Mouse (Mus musculus) limb, embryonic 15.5 days (tissue): ENCODE results near the gene Med21. TPM values are rescaled to one million over a fixed set of nuclear protein-coding genes. Genes with fewer than 3 reads are reported as not detected.
A peak's percentile ranks its signal among the peaks of the same experiment; 100 is the strongest.

Experiments used
- ATAC-seq: fragments of 200-750 bp; cut with Nextera tagmentation; 2 replicates; pipeline ENCODE4 v1.8.0; 2017; ENCODE audit warnings: low read depth, moderate TSS enrichment; ENCODE audit not compliant: insufficient number of reproducible peaks, low FRiP score, low TSS enrichment
- H3K27ac ChIP-seq: fragments of 300-500 bp; sonication (generic); 2 replicates; pipeline ENCODE4 v1.5.1; 2015; ENCODE audit warnings: moderate library complexity, mild to moderate bottlenecking, inconsistent platforms
- H3K27me3 ChIP-seq: fragments of 300-500 bp; sonication (generic); 2 replicates; pipeline ENCODE4 v1.6.1; 2015; ENCODE audit warnings: inconsistent platforms
- H3K36me3 ChIP-seq: fragments of 300-500 bp; sonication (generic); 2 replicates; pipeline ENCODE4 v1.6.1; 2015; ENCODE audit warnings: inconsistent platforms
- H3K4me1 ChIP-seq: fragments of 300-500 bp; sonication (generic); 2 replicates; pipeline ENCODE4 v1.6.1; 2015; ENCODE audit warnings: inconsistent platforms
- H3K4me2 ChIP-seq: fragments of 300-500 bp; sonication (generic); 2 replicates; pipeline ENCODE4 v1.6.1; 2015; ENCODE audit warnings: mild to moderate bottlenecking, inconsistent platforms
- H3K4me3 ChIP-seq: fragments of 300-500 bp; sonication (generic); 2 replicates; pipeline ENCODE4 v1.5.1; 2015; ENCODE audit warnings: mild to moderate bottlenecking, inconsistent platforms
- H3K9ac ChIP-seq: fragments of 300-500 bp; sonication (generic); 2 replicates; pipeline ENCODE4 v1.6.1; 2015; ENCODE audit warnings: inconsistent platforms
- H3K9me3 ChIP-seq: fragments of 300-500 bp; sonication (generic); 2 replicates; pipeline ENCODE4 v1.6.1; 2016; ENCODE audit warnings: inconsistent platforms
- WGBS: fragments of 180-500 bp; shearing (Covaris S2); methylation state at CpG from one replicate; pipeline ENCODE4 v1.1.7; 2015; 5-methylcytosine and 5-hydroxymethylcytosine counted together
- polyA plus RNA-seq: library from polyadenylated mRNA; unstranded; fragments of >200 nt; fragmentation: Nextera tagmentation; extraction: Ambion mirVana; gene quantifications from 2 replicates; pipeline ENCODE4 v1.2.1, GENCODE M21; 2015

The Med21 gene
- polyA plus RNA-seq, result 132 and 142 TPM in 2 replicates

GRCm38 (mm10) chr6:146642276-146643183, at the start of gene Med21, which contains the start of gene Tm7sf3:
TSS of gene Med21 (plus strand) at chr6:146642547.
TSS of gene Tm7sf3 (minus strand) at chr6:146642824.
- peak; percentile 96 for ATAC-seq
- Histone ChIP-seq H3K9me3 (no peaks in the 10 kb centered on the region), H3K27ac (peak within 1 kb of the TSS; percentile 95), H3K9ac (peak within 1 kb of the TSS; percentile 92), H3K36me3 (no peaks in the 10 kb centered on the region), H3K4me3 (peak within 1 kb of the TSS; percentile 90), H3K4me2 (peak within 1 kb of the TSS; percentile 79), H3K27me3 (no peaks in the 10 kb centered on the region), H3K4me1 (peaks cover 9% of the 10 kb centered on the region)
- under 1% methylated on average over 60 of the region's 60 CpGs for WGBS

- Histone ChIP-seq H3K4me1 (no peaks in the 10 kb centered on the region), H3K36me3 (peaks cover 75% of the 10 kb centered on the region), H3K4me2 (no peak overlapping the region), H3K27ac (no peak overlapping the region), H3K4me3 (no peak overlapping the region), H3K27me3 (no peaks in the 10 kb centered on the region), H3K9me3 (no peaks in the 10 kb centered on the region), H3K9ac (no peak overlapping the region)
- ATAC-seq, result no peak
- 73% methylated on average over 4 of the region's 4 CpGs for WGBS
These were observed 39.7 kb upstream of the Med21 start for GRCm38 (mm10) chr6:146602601-146603000.

- H3K4me2 ChIP-seq, result no peak overlapping the region
- no peak overlapping the region for H3K9ac ChIP-seq
- H3K4me1 ChIP-seq, result no peaks in the 10 kb centered on the region
- no peaks in the 10 kb centered on the region for H3K27me3 ChIP-seq
- H3K4me3 ChIP-seq, result no peak overlapping the region
- ATAC-seq, result no peak
- no peaks in the 10 kb centered on the region for H3K9me3 ChIP-seq
- H3K27ac ChIP-seq, result no peak overlapping the region
- 80% methylated on average over 10 of the region's 10 CpGs for WGBS
- peaks cover 84% of the 10 kb centered on the region for H3K36me3 ChIP-seq
These were observed 38.7 kb upstream of the Med21 start for GRCm38 (mm10) chr6:146603651-146604050.

GRCm38 (mm10) chr6:146611385-146611784, 31.0 kb upstream of the Med21 start:
- ATAC-seq, result no peak
- H3K36me3 ChIP-seq, result peaks cover 85% of the 10 kb centered on the region
- WGBS, result 86% methylated on average over 6 of the region's 6 CpGs

GRCm38 (mm10) chr6:146611897-146612296, 30.4 kb upstream of the Med21 start:
- peaks cover 85% of the 10 kb centered on the region for H3K36me3 ChIP-seq
- no peak overlapping the region for H3K4me2 ChIP-seq
- H3K27me3 ChIP-seq, result no peaks in the 10 kb centered on the region
- ATAC-seq, result no peak
- WGBS, result 92% methylated on average over 7 of the region's 7 CpGs
- no peaks in the 10 kb centered on the region for H3K4me1 ChIP-seq
- no peak overlapping the region for H3K9ac ChIP-seq
- no peak overlapping the region for H3K4me3 ChIP-seq
- H3K27ac ChIP-seq, result no peak overlapping the region
- H3K9me3 ChIP-seq, result no peaks in the 10 kb centered on the region

More at GRCm38 (mm10) chr6:146611385-146611784, 31.0 kb upstream of the Med21 start:
- Histone ChIP-seq H3K9ac (no peak overlapping the region), H3K9me3 (no peaks in the 10 kb centered on the region), H3K4me2 (no peak overlapping the region), H3K27ac (no peak overlapping the region), H3K4me1 (no peaks in the 10 kb centered on the region), H3K27me3 (no peaks in the 10 kb centered on the region), H3K4me3 (no peak overlapping the region)

GRCm38 (mm10) chr6:146612736-146613135, 29.6 kb upstream of the Med21 start:
- 87% methylated on average over 5 of the region's 5 CpGs for WGBS
- H3K27me3 ChIP-seq, result no peaks in the 10 kb centered on the region
- no peak overlapping the region for H3K4me2 ChIP-seq
- ATAC-seq, result no peak
- no peaks in the 10 kb centered on the region for H3K9me3 ChIP-seq
- H3K4me3 ChIP-seq, result no peak overlapping the region
- H3K9ac ChIP-seq, result no peak overlapping the region
- no peaks in the 10 kb centered on the region for H3K4me1 ChIP-seq
- no peak overlapping the region for H3K27ac ChIP-seq
- H3K36me3 ChIP-seq, result peaks cover 85% of the 10 kb centered on the region

- no peak for ATAC-seq
- Histone ChIP-seq H3K4me2 (no peak overlapping the region), H3K27me3 (no peaks in the 10 kb centered on the region), H3K27ac (no peak overlapping the region), H3K9ac (no peak overlapping the region), H3K4me1 (no peaks in the 10 kb centered on the region), H3K36me3 (peaks cover 85% of the 10 kb centered on the region), H3K4me3 (no peak overlapping the region), H3K9me3 (no peaks in the 10 kb centered on the region)
- 90% methylated on average over 5 of the region's 5 CpGs for WGBS
These were observed 28.4 kb upstream of the Med21 start for GRCm38 (mm10) chr6:146613907-146614306.

- H3K9ac ChIP-seq, result no peak overlapping the region
- H3K27ac ChIP-seq, result no peak overlapping the region
- no peak overlapping the region for H3K4me2 ChIP-seq
- H3K4me1 ChIP-seq, result no peaks in the 10 kb centered on the region
- peaks cover 83% of the 10 kb centered on the region for H3K36me3 ChIP-seq
- H3K9me3 ChIP-seq, result no peaks in the 10 kb centered on the region
- WGBS, result 87% methylated on average over 5 of the region's 5 CpGs
- no peaks in the 10 kb centered on the region for H3K27me3 ChIP-seq
- H3K4me3 ChIP-seq, result no peak overlapping the region
- no peak for ATAC-seq
These were observed 27.8 kb upstream of the Med21 start for GRCm38 (mm10) chr6:146614541-146614940.

GRCm38 (mm10) chr6:146615891-146616290, 26.5 kb upstream of the Med21 start:
- Histone ChIP-seq H3K4me2 (no peak overlapping the region), H3K9me3 (no peaks in the 10 kb centered on the region), H3K4me1 (no peaks in the 10 kb centered on the region), H3K9ac (no peak overlapping the region), H3K27ac (no peak overlapping the region), H3K4me3 (no peak overlapping the region), H3K36me3 (peaks cover 80% of the 10 kb centered on the region), H3K27me3 (no peaks in the 10 kb centered on the region)
- WGBS, result 93% methylated on average over 8 of the region's 8 CpGs
- ATAC-seq, result no peak

- no peak overlapping the region for H3K4me3 ChIP-seq
- no peaks in the 10 kb centered on the region for H3K9me3 ChIP-seq
- no peak overlapping the region for H3K4me2 ChIP-seq
- no peak for ATAC-seq
- H3K36me3 ChIP-seq, result peaks cover 86% of the 10 kb centered on the region
- H3K4me1 ChIP-seq, result no peaks in the 10 kb centered on the region
- H3K27ac ChIP-seq, result no peak overlapping the region
- WGBS, result 95% methylated on average over 2 of the region's 2 CpGs
- no peak overlapping the region for H3K9ac ChIP-seq
- H3K27me3 ChIP-seq, result no peaks in the 10 kb centered on the region
These were observed 25.7 kb upstream of the Med21 start for GRCm38 (mm10) chr6:146616670-146617069.

GRCm38 (mm10) chr6:146628123-146628522, 14.2 kb upstream of the Med21 start:
- 84% methylated on average over 3 of the region's 3 CpGs for WGBS
- peaks cover 13% of the 10 kb centered on the region for H3K36me3 ChIP-seq
- H3K9ac ChIP-seq, result no peak overlapping the region
- H3K4me2 ChIP-seq, result no peak overlapping the region
- ATAC-seq, result no peak
- peaks cover 15% of the 10 kb centered on the region for H3K4me1 ChIP-seq
- no peaks in the 10 kb centered on the region for H3K9me3 ChIP-seq
- no peaks in the 10 kb centered on the region for H3K27me3 ChIP-seq
- no peak overlapping the region for H3K4me3 ChIP-seq
- H3K27ac ChIP-seq, result no peak overlapping the region
